Mouse (Mus musculus): Measurements from ENCODE around the gene Gm20671. TPM values are rescaled to one million over a fixed set of nuclear protein-coding genes. Genes with fewer than 3 reads are reported as not detected.
A peak's percentile ranks its signal among the peaks of the same experiment; 100 is the strongest.
"Not testable (repeated sequence)": the region's sequence is repeated elsewhere in the genome, so short reads cannot be mapped to it uniquely, and the experiment has no call there.

Gm20671 gene
- polyA plus RNA-seq, 1 experiment, result 1.4 TPM

DNA sequence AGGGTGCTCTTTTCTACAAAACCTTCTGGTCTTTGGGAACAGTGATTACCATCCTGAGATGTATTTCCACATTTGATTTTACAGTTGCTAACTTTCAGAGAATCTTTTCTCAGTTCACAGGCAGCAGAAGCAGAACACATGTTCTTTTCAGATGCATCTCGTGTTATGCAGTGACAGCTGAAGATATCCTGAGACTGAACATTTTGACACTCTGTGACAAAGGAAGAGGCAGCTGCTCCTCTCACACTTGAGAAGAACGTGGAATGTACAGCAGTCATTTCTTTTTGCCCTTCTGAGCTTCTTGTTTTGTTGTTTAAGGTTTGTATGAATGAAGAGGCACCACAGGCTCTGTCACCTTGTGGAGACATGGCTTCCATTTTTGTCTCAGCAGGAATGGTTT is 3.1 kb upstream of the Gm20671 start:
- TF ChIP-seq POLR2A (IDR thresholded peaks at IDR 0.05; ENCODE audit: borderline replicate concordance, insufficient read depth, low read length) (no peak), CTCF (IDR thresholded peaks at IDR 0.05; ENCODE audit: borderline replicate concordance, insufficient read depth, low read depth, low read length) (no peak)
- Histone ChIP-seq H3K4me1 (ENCODE audit: control insufficient read depth, insufficient read depth, low read length) (no peaks in the 10 kb centered on the region), H3K27me3 (ENCODE audit: control insufficient read depth, insufficient read depth, low read length) (no peaks in the 10 kb centered on the region), H3K4me3 (replicated peaks; ENCODE audit: insufficient read depth, low read depth, low read length) (no peak overlapping the region), H3K27ac (ENCODE audit: insufficient read depth, low read length) (no peak overlapping the region)
- no peak for DNase-seq
- WGBS, result 86% methylated on average over 2 of the region's 2 CpGs

GRCm38 (mm10) chr5:32828766-32829165 is 1.9 kb upstream of the Gm20671 start:
- DNase-seq; H3K4me1 ChIP-seq (ENCODE audit: control insufficient read depth, insufficient read depth, low read length); H3K27ac ChIP-seq (ENCODE audit: insufficient read depth, low read length); H3K27me3 ChIP-seq (ENCODE audit: control insufficient read depth, insufficient read depth, low read length); H3K4me3 ChIP-seq (replicated peaks; ENCODE audit: insufficient read depth, low read depth, low read length): not testable (repeated sequence)
- 58% methylated on average over 1 of the region's 1 CpGs for WGBS

DNA sequence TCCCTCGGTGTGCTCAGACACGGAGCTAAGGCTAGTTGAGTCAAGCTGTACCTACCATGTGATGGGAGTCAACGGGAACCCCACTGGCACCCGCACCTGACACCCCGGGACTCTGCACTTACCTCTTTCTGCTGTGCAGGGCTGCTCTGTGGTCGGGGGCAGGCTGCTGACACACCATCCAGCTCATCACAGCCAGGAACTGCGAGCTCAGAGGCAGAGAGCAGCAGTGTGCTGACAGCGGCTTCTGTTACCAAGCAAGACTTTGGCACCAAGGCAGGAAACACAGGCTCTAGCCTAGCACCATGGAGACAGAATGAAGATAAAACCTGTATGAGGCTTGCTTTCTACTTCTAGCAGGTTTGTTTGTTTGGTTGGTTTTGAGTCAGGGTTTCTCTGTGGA is 6.4 kb downstream of the Gm20671 start:
- H3K27ac ChIP-seq (ENCODE audit: insufficient read depth, low read length), result no peak overlapping the region
- no peak for DNase-seq
- WGBS, result 90% methylated on average over 8 of the region's 8 CpGs

DNA sequence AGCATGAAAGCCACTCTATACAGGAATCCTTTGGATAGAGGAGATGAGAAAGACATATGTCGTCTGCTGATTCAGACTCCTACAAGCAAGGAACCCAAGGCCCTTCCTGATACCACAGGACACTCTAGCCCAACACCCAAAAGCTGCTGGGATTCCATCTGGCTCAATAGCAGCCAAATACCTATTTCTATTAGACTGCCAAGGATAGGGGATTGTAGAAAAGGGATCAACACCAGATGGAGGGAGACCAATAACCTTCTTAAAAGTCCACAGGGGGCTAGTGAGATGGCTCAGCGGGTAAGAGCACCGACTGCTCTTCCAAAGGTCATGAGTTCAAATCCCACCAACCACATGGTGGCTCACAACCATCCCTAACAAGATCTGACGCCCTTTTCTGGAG is 11.5 kb downstream of the Gm20671 start:
- Histone ChIP-seq H3K27me3 (ENCODE audit: control insufficient read depth, insufficient read depth, low read length) (no peaks in the 10 kb centered on the region), H3K4me1 (ENCODE audit: control insufficient read depth, insufficient read depth, low read length) (no peaks in the 10 kb centered on the region), H3K27ac (ENCODE audit: insufficient read depth, low read length) (no peak overlapping the region), H3K4me3 (replicated peaks; ENCODE audit: insufficient read depth, low read depth, low read length) (no peak overlapping the region)
- TF ChIP-seq CTCF (IDR thresholded peaks at IDR 0.05; ENCODE audit: borderline replicate concordance, insufficient read depth, low read depth, low read length) (no peak), POLR2A (IDR thresholded peaks at IDR 0.05; ENCODE audit: borderline replicate concordance, insufficient read depth, low read length) (no peak)
- DNase-seq, result peak; percentile 23 to 70
- 16% methylated on average over 4 of the region's 4 CpGs for WGBS

More for the DNA sequence above, 6.4 kb downstream of the Gm20671 start:
- TF ChIP-seq CTCF (IDR thresholded peaks at IDR 0.05; ENCODE audit: borderline replicate concordance, insufficient read depth, low read depth, low read length) (no peak), POLR2A (IDR thresholded peaks at IDR 0.05; ENCODE audit: borderline replicate concordance, insufficient read depth, low read length) (no peak)
- H3K4me3 ChIP-seq (replicated peaks; ENCODE audit: insufficient read depth, low read depth, low read length), result no peak overlapping the region
- H3K27me3 ChIP-seq (ENCODE audit: control insufficient read depth, insufficient read depth, low read length), result no peaks in the 10 kb centered on the region
- H3K4me1 ChIP-seq (ENCODE audit: control insufficient read depth, insufficient read depth, low read length), result no peaks in the 10 kb centered on the region

DNA sequence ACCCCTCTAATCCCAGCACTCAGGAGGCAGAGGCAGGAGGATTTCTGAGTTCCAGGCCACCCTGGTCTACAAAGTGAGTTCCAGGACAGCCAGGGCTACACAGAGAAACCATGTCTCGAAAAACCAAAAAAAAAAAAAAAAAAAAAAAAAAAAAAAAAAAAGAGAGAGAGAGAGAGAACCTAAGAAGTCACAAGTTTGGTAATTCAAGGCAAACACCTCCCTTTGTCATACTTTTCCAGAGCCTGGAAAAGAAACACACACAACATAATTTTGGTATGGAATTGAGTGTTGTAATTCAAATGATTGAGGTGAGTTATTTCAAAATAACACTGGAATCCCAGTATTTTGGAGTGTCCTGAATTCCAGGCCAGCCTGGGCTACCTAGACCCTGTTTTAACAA is 40.5 kb downstream of the Gm20671 start:
- not testable (repeated sequence) for H3K4me3 ChIP-seq (replicated peaks; ENCODE audit: insufficient read depth, low read depth, low read length); H3K27me3 ChIP-seq (ENCODE audit: control insufficient read depth, insufficient read depth, low read length); H3K4me1 ChIP-seq (ENCODE audit: control insufficient read depth, insufficient read depth, low read length); H3K27ac ChIP-seq (ENCODE audit: insufficient read depth, low read length); DNase-seq
- WGBS, result 67% methylated on average over 1 of the region's 1 CpGs

GRCm38 (mm10) chr5:32785313-32785915 is 41.5 kb downstream of the Gm20671 start, which contains the start of gene Pisd:
TSS of gene Pisd (minus strand) at chr5:32785646.
- peak within 1 kb of the TSS; percentile 85 for H3K4me3 ChIP-seq (replicated peaks; ENCODE audit: insufficient read depth, low read depth, low read length)
- TF ChIP-seq CTCF (IDR thresholded peaks at IDR 0.05; ENCODE audit: borderline replicate concordance, insufficient read depth, low read depth, low read length) (peak; percentile 57), POLR2A (IDR thresholded peaks at IDR 0.05; ENCODE audit: borderline replicate concordance, insufficient read depth, low read length) (peak; percentile 89)
- peak; percentile 96 to 97 for DNase-seq
- WGBS, result under 1% methylated on average over 52 of the region's 52 CpGs
- no peaks in the 10 kb centered on the region for H3K4me1 ChIP-seq (ENCODE audit: control insufficient read depth, insufficient read depth, low read length)
- peak within 1 kb of the TSS; percentile 49; the same call in 1 of the 2 replicates for H3K27ac ChIP-seq (ENCODE audit: insufficient read depth, low read length)
- no peaks in the 10 kb centered on the region for H3K27me3 ChIP-seq (ENCODE audit: control insufficient read depth, insufficient read depth, low read length)

GRCm38 (mm10) chr5:32784726-32785125 is 42.2 kb downstream of the Gm20671 start:
- WGBS, result 22% methylated on average over 5 of the region's 5 CpGs
- TF ChIP-seq POLR2A (IDR thresholded peaks at IDR 0.05; ENCODE audit: borderline replicate concordance, insufficient read depth, low read length) (no peak), CTCF (IDR thresholded peaks at IDR 0.05; ENCODE audit: borderline replicate concordance, insufficient read depth, low read depth, low read length) (no peak)
- H3K4me3 ChIP-seq (replicated peaks; ENCODE audit: insufficient read depth, low read depth, low read length), result peak overlapping the region; percentile 85
- no peaks in the 10 kb centered on the region for H3K4me1 ChIP-seq (ENCODE audit: control insufficient read depth, insufficient read depth, low read length)
- no peak overlapping the region for H3K27ac ChIP-seq (ENCODE audit: insufficient read depth, low read length)
- H3K27me3 ChIP-seq (ENCODE audit: control insufficient read depth, insufficient read depth, low read length), result no peaks in the 10 kb centered on the region
- DNase-seq, result no peak

DNA sequence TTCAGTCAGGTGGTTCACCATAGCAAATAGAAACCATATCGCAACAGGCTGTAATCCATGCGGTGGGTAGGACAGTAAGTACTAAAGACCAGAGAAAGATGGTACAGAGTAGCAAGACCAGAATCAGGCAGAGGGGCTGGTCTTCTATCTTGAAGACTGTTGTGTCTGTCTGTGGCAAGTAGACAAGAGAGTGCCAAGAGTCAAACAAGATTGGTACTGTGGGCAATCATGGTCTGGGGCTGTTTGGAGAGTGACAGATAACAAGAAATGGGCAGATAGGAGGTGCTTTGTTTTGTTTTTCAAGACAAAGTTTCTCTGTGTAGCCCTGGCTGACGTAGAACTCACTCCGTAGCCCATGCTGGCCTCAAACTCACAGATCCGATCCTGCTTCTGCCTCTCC is 45.3 kb downstream of the Gm20671 start:
- no peaks in the 10 kb centered on the region for H3K4me1 ChIP-seq (ENCODE audit: control insufficient read depth, insufficient read depth, low read length)
- no peak overlapping the region for H3K4me3 ChIP-seq (replicated peaks; ENCODE audit: insufficient read depth, low read depth, low read length)
- H3K27me3 ChIP-seq (ENCODE audit: control insufficient read depth, insufficient read depth, low read length), result no peaks in the 10 kb centered on the region
- no peak overlapping the region for H3K27ac ChIP-seq (ENCODE audit: insufficient read depth, low read length)
- TF ChIP-seq POLR2A (IDR thresholded peaks at IDR 0.05; ENCODE audit: borderline replicate concordance, insufficient read depth, low read length) (no peak), CTCF (IDR thresholded peaks at IDR 0.05; ENCODE audit: borderline replicate concordance, insufficient read depth, low read depth, low read length) (no peak)
- WGBS, result 95% methylated on average over 5 of the region's 5 CpGs
- DNase-seq, result no peak

Data from cerebellum, adult 2 months (tissue).